Mouse (Mus musculus): ENCODE data around the gene Tbc1d4.

DNA sequence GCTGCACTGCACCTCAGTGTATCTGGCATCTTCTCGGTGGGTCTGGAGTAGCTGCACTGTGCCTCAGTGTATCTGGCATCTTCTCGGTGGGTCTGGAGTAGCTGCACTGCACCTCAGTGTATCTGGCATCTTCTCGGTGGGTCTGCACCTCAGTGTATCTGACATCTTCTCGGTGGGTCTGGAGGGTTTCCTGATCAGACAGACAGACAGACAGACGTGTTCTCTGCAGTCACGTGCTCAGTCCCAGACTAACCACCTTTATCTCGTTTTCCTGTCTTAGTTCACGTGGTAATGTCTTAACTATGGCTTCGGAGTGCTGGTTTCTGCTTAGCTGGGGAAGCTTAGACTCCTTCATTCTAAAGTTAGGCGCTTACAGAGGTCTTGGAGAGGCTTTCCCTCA lies 47.3 kb upstream of the Tbc1d4 start:
- TF ChIP-seq CTCF (IDR thresholded peaks at IDR 0.05; ENCODE audit: borderline replicate concordance, extremely low read depth, insufficient read depth, insufficient read length): no peak
- TF ChIP-seq POLR2A (IDR thresholded peaks at IDR 0.05; ENCODE audit: borderline replicate concordance, extremely low read depth, insufficient read depth, insufficient read length, poor library complexity, severe bottlenecking): no peak

All from brain, embryonic 14.5 days (tissue).